Mouse (Mus musculus): ENCODE measurements around the gene Fam71f1.

- TF ChIP-seq CTCF (IDR thresholded peaks at IDR 0.05; ENCODE audit: control insufficient read depth, insufficient read depth, insufficient replicate concordance, low read depth, low read length): peak; percentile 16; the same call in 1 of the 2 replicates
- TF ChIP-seq POLR2A (IDR thresholded peaks at IDR 0.05; ENCODE audit: control insufficient read depth, low read depth, low read length): no peak
Observed at GRCm38 (mm10) chr6:29278513-29279267, 40.2 kb upstream of the Fam71f1 start.
